Comparison of ENCODE assay signal across 9 mouse cellular contexts in genomic region chr5:100043361-100043760, GRCm38 (mm10). TPM values are rescaled to one million over a fixed set of nuclear protein-coding genes. Genes with fewer than 3 reads are reported as not detected.
DNase-seq lines count a peak whose midpoint lies in the region; ATAC-seq lines count a peak whose summit lies in the region.
"Had no signal": no experiment of that assay in that cellular context is flagged by ENCODE, and none has a peak within 500 bp of the region (broad histone marks: within the 10 kb centered on the region; RNA-seq: fewer than 3 reads in every experiment).

No protein-coding gene starts in this region.

- H3K4me1 ChIP-seq in hindbrain, embryonic 10.5 days (replicated peaks) = peaks cover 41% of the 10 kb centered on the region
- H3K4me1 ChIP-seq in midbrain, embryonic 11.5 days (ENCODE audit: control insufficient read depth, insufficient read depth, low read length) = peaks cover 26% of the 10 kb centered on the region
- peaks cover 27% of the 10 kb centered on the region for H3K4me1 ChIP-seq in midbrain, embryonic 16.5 days (ENCODE audit: control insufficient read depth, insufficient read depth, low read length)

- no peak overlapping the region for H3K4me3 ChIP-seq in hindbrain, embryonic 10.5 days
- no peak overlapping the region for H3K4me3 ChIP-seq in midbrain, embryonic 11.5 days (ENCODE audit: low read depth, low read length)
- H3K4me3 ChIP-seq in midbrain, embryonic 16.5 days (ENCODE audit: low read depth, low read length) = no peak overlapping the region

- no peaks in the 10 kb centered on the region for H3K27me3 ChIP-seq in hindbrain, embryonic 10.5 days (ENCODE audit: insufficient read depth, poor library complexity, severe bottlenecking)
- H3K27me3 ChIP-seq in midbrain, embryonic 11.5 days (ENCODE audit: control insufficient read depth, insufficient read depth, low read length) = no peaks in the 10 kb centered on the region
- no peaks in the 10 kb centered on the region for H3K27me3 ChIP-seq in midbrain, embryonic 16.5 days (ENCODE audit: control insufficient read depth, insufficient read depth, low read depth, low read length)

- H3K9ac ChIP-seq in midbrain, embryonic 11.5 days (ENCODE audit: low read length) = no peak overlapping the region
- H3K9ac ChIP-seq in midbrain, embryonic 16.5 days (ENCODE audit: low read depth, low read length) = no peak overlapping the region

- H3K4me2 ChIP-seq in midbrain, embryonic 11.5 days = no peak overlapping the region
- H3K4me2 ChIP-seq in midbrain, embryonic 16.5 days (ENCODE audit: low read length) = no peak overlapping the region

- peaks cover 16% of the 10 kb centered on the region for H3K36me3 ChIP-seq in hindbrain, embryonic 10.5 days
- no peaks in the 10 kb centered on the region; the same call in 1 of the 2 replicates for H3K36me3 ChIP-seq in midbrain, embryonic 11.5 days (ENCODE audit: control insufficient read depth, insufficient read depth, low read length)
- no peaks in the 10 kb centered on the region for H3K36me3 ChIP-seq in midbrain, embryonic 16.5 days (ENCODE audit: control insufficient read depth, insufficient read depth, low read length)

- no peaks in the 10 kb centered on the region for H3K9me3 ChIP-seq in hindbrain, embryonic 10.5 days
- no peaks in the 10 kb centered on the region for H3K9me3 ChIP-seq in midbrain, embryonic 11.5 days (ENCODE audit: control insufficient read depth, low read length)
- H3K9me3 ChIP-seq in midbrain, embryonic 16.5 days (replicated peaks; ENCODE audit: control insufficient read depth, low read length, poor library complexity, severe bottlenecking) = no peaks in the 10 kb centered on the region

- WGBS in hindbrain, embryonic 10.5 days = 93% methylated on average over 5 of the region's 5 CpGs
- WGBS in midbrain, embryonic 11.5 days = 88% methylated on average over 5 of the region's 5 CpGs
- WGBS in midbrain, embryonic 16.5 days = 71% methylated on average over 5 of the region's 5 CpGs

- H3K27ac ChIP-seq in hindbrain, embryonic 10.5 days = no peak overlapping the region
- H3K27ac ChIP-seq in midbrain, embryonic 11.5 days (ENCODE audit: low read depth, low read length) = no peak overlapping the region
- no peak overlapping the region for H3K27ac ChIP-seq in midbrain, embryonic 16.5 days (ENCODE audit: low read length)
- H3K27ac ChIP-seq: macrophage had no signal

- DNase-seq in layer of hippocampus, adult 18-20 months (ENCODE audit: low spot score in 2 of 2) = peak; percentile 30 to 58
- no peak for DNase-seq in layer of hippocampus, adult 9-10 months (ENCODE audit: low spot score)
- peak; percentile 59 for DNase-seq in adipocyte (ENCODE audit: low spot score)
- peak; percentile 82 to 83 for DNase-seq in cerebellum, postnatal 10 days
- peak; percentile 84 to 90 for DNase-seq in lung, adult 18-20 months
- no peak for DNase-seq in hindbrain, embryonic 10.5 days (ENCODE audit: low spot score)
- no peak for DNase-seq in midbrain, embryonic 11.5 days (ENCODE audit: low spot score, missing footprints)

- no peak for ATAC-seq in midbrain, embryonic 11.5 days (ENCODE audit: low FRiP score)
- ATAC-seq in midbrain, embryonic 16.5 days = no peak

RNA-seq across cellular contexts. Expression of gene Enoph1, which starts 3.6 kb away (rescaled TPM):
- total RNA-seq in layer of hippocampus, adult 18-20 months (2021) = 10 to 100 TPM; 51.9 to 55.3 TPM
- 46.9 and 52.1 TPM in 2 replicates for polyA plus RNA-seq in hindbrain, embryonic 10.5 days (2016; fragmentation: Nextera tagmentation; extraction: Ambion mirVana)
- 43.2 and 44.5 TPM in 2 replicates for polyA plus RNA-seq in midbrain, embryonic 11.5 days (2014; fragmentation: Nextera tagmentation; extraction: Ambion mirVana)
- 57.4 and 61.3 TPM in 2 replicates for polyA plus RNA-seq in midbrain, embryonic 16.5 days (2015; fragmentation: Nextera tagmentation; extraction: Ambion mirVana)

RNA-seq across cellular contexts. Expression of gene Hnrnpdl, which starts 3.9 kb away (rescaled TPM):
- 100 to 1,000 TPM; 163 to 166 TPM for total RNA-seq in layer of hippocampus, adult 18-20 months (2021)
- polyA plus RNA-seq in hindbrain, embryonic 10.5 days (2016; fragmentation: Nextera tagmentation; extraction: Ambion mirVana) = 193 and 212 TPM in 2 replicates
- 289 and 297 TPM in 2 replicates for polyA plus RNA-seq in midbrain, embryonic 11.5 days (2014; fragmentation: Nextera tagmentation; extraction: Ambion mirVana)
- 199 and 210 TPM in 2 replicates for polyA plus RNA-seq in midbrain, embryonic 16.5 days (2015; fragmentation: Nextera tagmentation; extraction: Ambion mirVana)

Comparison
In these comparisons a context has a peak if more than half of its experiments do, and no peak if none do; other contexts are left out.
1. DNase-seq: peak in layer of hippocampus, adult 18-20 months (2 of 2), adipocyte (single experiment), cerebellum, postnatal 10 days (2 of 2) and lung, adult 18-20 months (2 of 2); none in layer of hippocampus, adult 9-10 months (single experiment), hindbrain, embryonic 10.5 days (single experiment) and midbrain, embryonic 11.5 days (single experiment).